Mouse (Mus musculus): Measurements from ENCODE around the gene 4931440F15Rik. TPM values are rescaled to one million over a fixed set of nuclear protein-coding genes. Genes with fewer than 3 reads are reported as not detected.
A peak's percentile ranks its signal among the peaks of the same experiment; 100 is the strongest.
"Not testable (repeated sequence)": the region's sequence is repeated elsewhere in the genome, so short reads cannot be mapped to it uniquely, and the experiment has no call there.

Gene 4931440F15Rik
- total RNA-seq (2021): 1 to 10 TPM; 2.2 to 3.7 TPM

- intact Hi-C loops (cut with DNase I); DNase-seq (ENCODE audit: low spot score in 2 of 2): not testable (repeated sequence)
Measured at GRCm38 (mm10) chr11:29825271-29825718, at the start of gene 4931440F15Rik. Gene 4931440F15Rik, minus strand, starts transcription at chr11:29825668.

- DNase-seq (ENCODE audit: low spot score in 2 of 2); intact Hi-C loops (cut with DNase I): not testable (repeated sequence)
Measured at GRCm38 (mm10) chr11:29874781-29875180, 49.3 kb upstream of the 4931440F15Rik start.

DNA sequence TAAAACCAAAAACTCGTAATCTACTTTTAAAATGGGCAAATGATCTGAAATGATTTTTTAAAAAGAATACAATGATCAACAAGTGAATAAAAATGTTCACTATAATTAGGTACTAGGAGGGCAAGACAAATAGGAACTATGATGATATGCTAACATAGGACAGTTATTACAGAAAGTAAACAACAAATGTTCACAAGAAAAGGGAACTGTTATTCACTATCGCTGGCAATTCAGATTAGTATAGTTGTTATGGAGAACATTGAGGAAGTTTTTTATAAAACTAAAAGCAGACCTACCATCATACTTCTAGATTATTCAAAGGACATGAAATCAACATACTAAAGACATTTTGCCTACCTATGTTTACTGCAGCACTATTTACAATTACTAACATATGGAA lies 44.7 kb upstream of the 4931440F15Rik start:
- no peak for DNase-seq (ENCODE audit: low spot score in 2 of 2)
- intact Hi-C loops (cut with DNase I): no loop called here

- intact Hi-C loops (cut with DNase I): loop anchor here (10.0 kb wide), 1 partner anchor 791 kb away; no protein-coding TSS in a partner anchor
Measured at GRCm38 (mm10) chr11:29864269-29864668, 38.8 kb upstream of the 4931440F15Rik start.

GRCm38 (mm10) chr11:29861750-29862397 lies 36.4 kb upstream of the 4931440F15Rik start:
- DNase-seq (ENCODE audit: low spot score in 2 of 2): peak in 1 of 2 experiments; percentile 41
- intact Hi-C loops (cut with DNase I): loop anchor here (10.0 kb wide), 1 partner anchor 793 kb away; no protein-coding TSS in a partner anchor

More at GRCm38 (mm10) chr11:29864269-29864668, 38.8 kb upstream of the 4931440F15Rik start:
- DNase-seq (ENCODE audit: low spot score in 2 of 2): no peak

- no peak for DNase-seq (ENCODE audit: low spot score in 2 of 2)
- intact Hi-C loops (cut with DNase I): loop anchor here (10.0 kb wide), 1 partner anchor 794 kb away; no protein-coding TSS in a partner anchor
Measured at GRCm38 (mm10) chr11:29861040-29861439, 35.6 kb upstream of the 4931440F15Rik start.

DNA sequence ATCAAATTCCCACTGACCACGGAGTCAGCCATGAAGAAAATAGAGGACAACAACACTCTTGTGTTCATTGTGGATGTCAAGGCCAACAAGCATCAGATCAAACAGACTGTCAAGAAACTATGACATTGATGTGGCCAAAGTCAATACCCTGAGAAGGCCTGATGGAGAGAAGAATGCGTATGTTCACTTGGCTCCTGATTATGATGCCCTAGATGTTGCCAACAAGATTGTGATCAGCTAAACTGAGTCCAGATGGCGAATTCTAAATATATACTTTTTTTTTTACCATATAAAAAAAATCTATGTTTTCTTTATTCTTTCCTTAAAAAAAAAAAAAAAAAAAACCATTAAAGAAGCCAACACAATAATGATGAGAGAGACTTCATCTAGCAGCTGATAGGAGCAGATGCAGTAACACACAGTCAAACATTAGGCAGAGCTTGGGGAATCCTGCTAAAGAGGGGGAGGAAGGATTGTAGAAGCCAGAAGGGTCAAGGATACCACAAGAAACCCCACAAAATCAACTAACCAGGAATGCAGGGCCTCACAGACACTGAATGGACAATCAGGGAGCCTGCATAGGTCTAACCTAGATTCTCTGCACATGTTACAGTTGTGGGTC lies 15.2 kb upstream of the 4931440F15Rik start:
- intact Hi-C loops (cut with DNase I): no loop called here
- no peak for DNase-seq (ENCODE audit: low spot score in 2 of 2)

- intact Hi-C loops (cut with DNase I): no loop called here
- no peak for DNase-seq (ENCODE audit: low spot score in 2 of 2)
Measured at GRCm38 (mm10) chr11:29839781-29840180, 14.3 kb upstream of the 4931440F15Rik start.

DNA sequence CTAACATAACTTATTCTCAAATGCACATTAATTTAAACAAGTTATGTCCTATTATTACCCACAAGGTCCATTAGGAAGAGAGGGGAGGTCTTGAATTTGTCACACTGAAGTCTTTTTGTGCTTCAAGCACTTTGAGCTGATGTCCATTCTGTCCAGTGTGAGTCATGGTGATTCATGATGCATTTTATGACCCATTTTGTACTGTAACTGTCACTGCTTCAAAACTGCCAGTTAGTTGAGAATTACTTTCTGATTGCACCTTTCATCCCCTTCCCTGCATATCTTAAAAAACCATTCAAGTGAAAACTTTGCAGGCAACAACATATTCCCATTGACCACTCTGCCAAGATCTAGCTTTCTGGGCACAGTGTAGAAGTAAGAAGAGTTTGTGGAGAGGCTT lies 11.6 kb upstream of the 4931440F15Rik start:
- intact Hi-C loops (cut with DNase I): no loop called here
- no peak for DNase-seq (ENCODE audit: low spot score in 2 of 2)

GRCm38 (mm10) chr11:29827729-29828128 lies 2.3 kb upstream of the 4931440F15Rik start:
- intact Hi-C loops (cut with DNase I): no loop called here

GRCm38 (mm10) chr11:29826001-29826400 lies 533 bp upstream of the 4931440F15Rik start:
- intact Hi-C loops (cut with DNase I): no loop called here

More at GRCm38 (mm10) chr11:29827729-29828128, 2.3 kb upstream of the 4931440F15Rik start:
- DNase-seq (ENCODE audit: low spot score in 2 of 2): no peak

GRCm38 (mm10) chr11:29824474-29825270 lies 796 bp downstream of the 4931440F15Rik start:
- DNase-seq (ENCODE audit: low spot score in 2 of 2); intact Hi-C loops (cut with DNase I): not testable (repeated sequence)

More at GRCm38 (mm10) chr11:29826001-29826400, 533 bp upstream of the 4931440F15Rik start:
- no peak for DNase-seq (ENCODE audit: low spot score in 2 of 2)

GRCm38 (mm10) chr11:29823141-29823540 lies 2.3 kb downstream of the 4931440F15Rik start:
- DNase-seq (ENCODE audit: low spot score in 2 of 2): no peak
- intact Hi-C loops (cut with DNase I): no loop called here

DNA sequence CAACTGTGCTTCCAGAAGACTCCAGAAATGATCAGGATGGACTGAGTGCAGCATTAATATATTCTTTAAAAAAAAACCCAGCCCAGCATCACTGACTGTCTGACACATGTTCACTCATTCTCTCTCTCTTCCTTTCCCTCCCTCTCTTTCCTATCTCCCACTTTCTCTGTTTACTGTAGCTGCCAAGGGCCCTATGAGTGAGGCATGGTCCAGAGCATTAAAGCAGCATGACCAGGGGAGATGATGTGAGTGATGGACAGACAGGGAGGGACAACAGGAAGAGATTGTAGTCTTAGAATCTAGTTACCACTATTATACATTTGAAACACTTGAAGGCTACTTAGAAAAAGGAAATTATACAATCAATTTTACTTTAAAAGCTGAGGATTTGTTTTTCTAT lies 9.8 kb downstream of the 4931440F15Rik start:
- intact Hi-C loops (cut with DNase I): no loop called here
- DNase-seq (ENCODE audit: low spot score in 2 of 2): no peak

DNA sequence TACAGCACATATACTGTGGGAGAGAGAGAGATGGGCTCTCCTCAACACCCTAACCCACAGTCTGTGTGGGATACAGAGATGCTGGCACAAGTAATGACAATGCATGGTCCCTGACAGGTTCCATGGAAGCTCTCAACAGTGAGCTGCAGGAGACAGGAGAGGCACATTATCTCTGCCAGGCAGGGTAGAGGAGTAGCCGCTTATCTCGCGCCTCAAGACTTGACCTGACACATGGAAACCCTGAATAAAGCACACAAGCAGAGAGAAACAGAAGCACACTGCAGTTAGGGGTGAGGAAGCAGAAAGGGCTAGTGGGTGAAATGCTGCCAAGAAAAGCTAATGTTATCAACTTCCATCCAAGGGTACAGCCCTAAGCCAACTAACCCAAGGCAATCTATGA lies 10.2 kb downstream of the 4931440F15Rik start:
- intact Hi-C loops (cut with DNase I): no loop called here

DNA sequence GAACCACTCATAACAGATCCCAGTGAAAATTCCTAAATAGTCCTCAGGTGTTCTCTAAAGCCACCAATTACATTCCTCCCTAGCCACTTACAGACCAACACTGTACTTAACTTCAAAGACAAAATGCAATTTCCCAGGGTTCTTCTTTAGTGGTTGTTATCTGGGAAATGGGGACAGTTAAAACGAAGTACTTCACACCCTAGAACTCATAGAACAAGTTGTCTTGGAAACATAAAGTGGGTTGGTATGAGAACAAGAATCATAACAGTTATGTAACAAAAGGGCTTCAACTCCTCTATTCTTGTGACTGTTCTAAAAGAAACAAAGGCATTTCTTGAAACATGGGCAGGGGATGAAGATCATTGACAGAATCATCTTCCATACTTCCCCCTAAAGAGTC lies 12.2 kb downstream of the 4931440F15Rik start:
- intact Hi-C loops (cut with DNase I): no loop called here

More for the DNA sequence above, 10.2 kb downstream of the 4931440F15Rik start:
- DNase-seq (ENCODE audit: low spot score in 2 of 2): no peak

GRCm38 (mm10) chr11:29812475-29812874 lies 13.0 kb downstream of the 4931440F15Rik start:
- intact Hi-C loops (cut with DNase I): no loop called here
- DNase-seq (ENCODE audit: low spot score in 2 of 2): no peak

More for the DNA sequence above, 12.2 kb downstream of the 4931440F15Rik start:
- DNase-seq (ENCODE audit: low spot score in 2 of 2): no peak

GRCm38 (mm10) chr11:29810324-29810723 lies 15.1 kb downstream of the 4931440F15Rik start:
- intact Hi-C loops (cut with DNase I): no loop called here
- DNase-seq (ENCODE audit: low spot score in 2 of 2): no peak

DNA sequence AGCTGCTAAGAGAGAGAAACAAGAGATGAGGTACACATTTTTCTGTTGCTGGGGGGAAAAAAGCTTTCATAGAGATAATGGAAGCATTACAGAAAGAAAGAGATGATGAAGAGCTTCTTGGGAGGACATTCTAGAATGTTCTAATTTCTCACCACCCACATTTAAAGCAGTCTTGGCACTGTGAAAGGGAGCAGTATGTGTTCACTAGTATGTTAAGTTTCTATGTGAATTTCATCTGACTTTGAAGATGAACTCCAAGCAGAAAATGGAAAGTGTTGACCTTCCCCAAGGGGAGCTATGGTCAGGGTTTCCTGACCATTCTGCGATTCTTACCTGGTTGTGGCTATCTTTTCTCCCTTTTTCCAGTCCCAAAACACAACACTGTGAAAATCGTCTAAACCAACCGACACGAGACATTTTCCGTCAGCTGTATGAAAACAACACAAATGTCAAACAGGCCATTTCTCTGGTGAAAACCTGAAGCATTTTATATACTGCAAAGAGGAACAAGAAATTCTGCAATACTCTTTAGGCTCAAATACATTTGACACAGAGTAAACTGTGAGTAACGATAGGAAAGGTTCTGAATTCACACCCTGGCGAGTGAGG lies 16.4 kb downstream of the 4931440F15Rik start:
- intact Hi-C loops (cut with DNase I): loop anchor here (1.0 kb wide), 1 partner anchor 43 kb away; no protein-coding TSS in a partner anchor
- DNase-seq (ENCODE audit: low spot score in 2 of 2): no peak
